Mouse (Mus musculus): ENCODE data around the gene Atp13a1. TPM values are rescaled to one million over a fixed set of nuclear protein-coding genes. Genes with fewer than 3 reads are reported as not detected.

Atp13a1 gene
- total and polyA plus RNA-seq, 2 experiments from 2014 or later: 39.6 to 74.4 TPM

DNA sequence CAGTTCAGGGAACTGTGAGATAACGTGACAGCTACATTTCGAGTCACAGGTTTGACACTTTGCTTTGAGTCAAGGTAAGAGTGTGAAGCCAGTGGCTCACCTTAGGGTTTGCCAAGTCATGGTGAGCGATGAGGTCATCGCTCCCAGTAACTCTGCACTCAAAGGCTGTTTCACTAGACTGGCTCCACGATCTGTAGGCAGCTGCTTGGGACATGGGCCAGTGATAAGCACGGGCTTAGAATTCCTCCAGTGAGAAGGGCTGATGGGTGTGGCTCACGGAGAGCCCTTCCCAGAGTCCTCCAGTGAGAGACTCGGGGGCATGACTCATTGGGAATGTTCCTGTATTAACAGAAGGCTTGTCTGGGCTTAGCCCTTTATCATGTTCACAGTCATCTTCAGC is 58.0 kb downstream of the Atp13a1 start:
- ATAC-seq (no peak), DNase-seq (no peak)
- Histone ChIP-seq H3K4me1 (ENCODE audit: insufficient read depth) (no peaks in the 10 kb centered on the region), H3K27me3 (ENCODE audit: insufficient read depth, low read length) (no peaks in the 10 kb centered on the region), H3K4me2 (ENCODE audit: low read depth) (no peak overlapping the region), H3K36me3 (ENCODE audit: insufficient read depth) (no peaks in the 10 kb centered on the region), H3K4me3 (ENCODE audit: low read depth, low read length) (no peak overlapping the region), H3K9me3 (ENCODE audit: low read length) (no peaks in the 10 kb centered on the region), H3K9ac (no peak overlapping the region), H3K27ac (ENCODE audit: low read depth, low read length) (no peak overlapping the region)
- WGBS: 94% methylated on average over 8 of the region's 8 CpGs
- TF ChIP-seq CTCF (IDR thresholded peaks at IDR 0.05; ENCODE audit: low read depth): no peak

DNA sequence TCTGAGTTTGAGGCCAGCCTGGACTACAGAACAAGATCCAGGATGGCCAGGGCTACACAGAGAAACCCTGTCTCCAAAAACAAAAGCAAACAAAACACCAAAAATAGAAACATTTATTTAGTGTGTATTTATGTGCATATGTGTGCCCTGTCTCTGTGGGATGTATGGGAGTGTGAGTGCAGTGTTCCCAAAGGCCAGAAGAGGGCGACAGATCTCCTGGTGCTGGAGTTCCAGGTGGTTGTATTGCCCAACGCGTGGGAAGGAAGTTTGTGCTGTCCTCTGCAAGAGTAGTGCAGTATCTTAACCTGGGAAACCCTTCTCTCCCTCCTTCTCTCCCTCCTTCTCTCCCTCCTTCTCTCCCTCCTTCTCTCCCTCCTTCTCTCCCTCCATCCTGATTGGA is 58.9 kb downstream of the Atp13a1 start:
- DNase-seq: no peak
- 53% methylated on average over 3 of the region's 3 CpGs for WGBS

DNA sequence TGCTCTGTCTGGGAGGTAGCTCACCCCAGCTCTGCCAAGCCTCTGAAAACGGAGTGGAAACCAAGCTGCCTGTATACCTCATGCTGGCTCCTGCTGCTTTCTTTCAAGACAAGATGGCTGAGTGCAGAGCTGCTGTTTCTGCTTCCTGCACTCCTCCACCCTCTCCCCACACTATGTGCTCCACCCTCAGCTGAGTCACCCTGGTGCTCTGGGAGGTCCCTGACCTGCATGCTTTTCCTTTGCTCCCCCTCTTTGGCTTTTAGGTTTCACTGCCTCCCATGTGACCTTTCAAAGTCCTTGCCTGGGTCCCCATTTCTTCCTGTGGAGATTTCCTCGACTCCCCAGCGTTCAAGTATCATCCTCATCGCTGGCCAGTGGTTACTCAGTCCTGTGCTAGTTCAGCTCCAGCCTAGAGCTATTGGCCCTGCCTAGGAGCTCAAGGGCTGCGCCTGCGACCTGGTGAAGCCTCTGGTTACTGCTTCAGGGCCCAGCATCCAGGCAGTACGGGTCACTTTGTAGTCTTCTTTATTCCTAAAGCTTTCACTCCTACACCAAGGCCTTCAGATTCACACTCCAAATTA is 60.1 kb downstream of the Atp13a1 start:
- no peaks in the 10 kb centered on the region for H3K27me3 ChIP-seq (ENCODE audit: insufficient read depth, low read length)
- no peak overlapping the region for H3K27ac ChIP-seq (ENCODE audit: low read depth, low read length)
- no peaks in the 10 kb centered on the region for H3K4me1 ChIP-seq (ENCODE audit: insufficient read depth)
- H3K9me3 ChIP-seq (ENCODE audit: low read length): no peaks in the 10 kb centered on the region
- no peaks in the 10 kb centered on the region for H3K36me3 ChIP-seq (ENCODE audit: insufficient read depth)
- H3K9ac ChIP-seq: no peak overlapping the region
- no peak overlapping the region for H3K4me3 ChIP-seq (ENCODE audit: low read depth, low read length)
- H3K4me2 ChIP-seq (ENCODE audit: low read depth): no peak overlapping the region
- no peak for ATAC-seq
- WGBS: 76% methylated on average over 7 of the region's 7 CpGs
- DNase-seq: no peak
- no peak for TF ChIP-seq CTCF (IDR thresholded peaks at IDR 0.05; ENCODE audit: low read depth)

More for the DNA sequence above, 58.9 kb downstream of the Atp13a1 start:
- Histone ChIP-seq H3K4me3 (ENCODE audit: low read depth, low read length) (no peak overlapping the region), H3K4me2 (ENCODE audit: low read depth) (no peak overlapping the region), H3K9ac (no peak overlapping the region), H3K27ac (ENCODE audit: low read depth, low read length) (no peak overlapping the region), H3K36me3 (ENCODE audit: insufficient read depth) (no peaks in the 10 kb centered on the region), H3K9me3 (ENCODE audit: low read length) (no peaks in the 10 kb centered on the region), H3K27me3 (ENCODE audit: insufficient read depth, low read length) (no peaks in the 10 kb centered on the region), H3K4me1 (ENCODE audit: insufficient read depth) (no peaks in the 10 kb centered on the region)
- ATAC-seq: no peak
- TF ChIP-seq CTCF (IDR thresholded peaks at IDR 0.05; ENCODE audit: low read depth): peak; percentile 24; the same call in 1 of the 2 replicates

DNA sequence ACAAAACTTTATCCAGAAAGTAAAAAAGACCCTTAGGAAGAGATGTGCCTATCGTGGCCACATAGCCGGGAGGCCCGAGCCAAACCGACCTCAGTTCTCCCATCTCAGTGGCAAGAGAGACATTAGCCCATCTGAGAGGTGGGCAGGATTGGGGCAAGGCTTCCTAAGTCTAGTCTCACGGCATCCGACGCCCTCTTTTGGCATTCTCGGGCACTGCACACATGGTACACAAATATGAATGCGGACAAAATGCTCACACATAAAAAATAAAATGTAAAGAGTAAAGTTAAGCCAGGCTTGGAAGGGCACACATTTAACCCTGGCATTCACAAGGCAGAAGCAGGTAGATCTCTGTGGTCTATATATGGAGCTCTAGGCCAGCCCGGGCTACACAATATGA is 62.9 kb downstream of the Atp13a1 start:
- no peak overlapping the region for H3K9ac ChIP-seq
- no peak for TF ChIP-seq CTCF (IDR thresholded peaks at IDR 0.05; ENCODE audit: low read depth)
- H3K4me3 ChIP-seq (ENCODE audit: low read depth, low read length): no peak overlapping the region
- H3K27ac ChIP-seq (ENCODE audit: low read depth, low read length): no peak overlapping the region
- no peaks in the 10 kb centered on the region for H3K9me3 ChIP-seq (ENCODE audit: low read length)
- ATAC-seq (no peak), DNase-seq (no peak)
- H3K27me3 ChIP-seq (ENCODE audit: insufficient read depth, low read length): no peaks in the 10 kb centered on the region
- H3K4me2 ChIP-seq (ENCODE audit: low read depth): no peak overlapping the region
- no peaks in the 10 kb centered on the region for H3K4me1 ChIP-seq (ENCODE audit: insufficient read depth)
- 93% methylated on average over 10 of the region's 10 CpGs for WGBS
- no peaks in the 10 kb centered on the region for H3K36me3 ChIP-seq (ENCODE audit: insufficient read depth)

Other genes with a start within 250 kb of the Atp13a1 start
- gene Zfp868, start 165.6 kb upstream of the Atp13a1 start, total RNA-seq (2014; rRNA removed): 26.9 and 38.0 TPM in 2 replicates
- gene Zfp868, start 165.6 kb upstream of the Atp13a1 start, polyA plus RNA-seq (2015; fragmentation: Nextera tagmentation; extraction: Ambion mirVana): 21.4 and 23.9 TPM in 2 replicates
- gene Zfp964, start 136.7 kb upstream of the Atp13a1 start, total RNA-seq (2014; rRNA removed): 4.9 and 5.1 TPM in 2 replicates
- gene Zfp964, start 136.7 kb upstream of the Atp13a1 start, polyA plus RNA-seq (2015; fragmentation: Nextera tagmentation; extraction: Ambion mirVana): 0.64 and 0.92 TPM in 2 replicates
- gene Zfp869, start 80.4 kb upstream of the Atp13a1 start, total RNA-seq (2014; rRNA removed): 24.5 and 34.1 TPM in 2 replicates
- gene Zfp869, start 80.4 kb upstream of the Atp13a1 start, polyA plus RNA-seq (2015; fragmentation: Nextera tagmentation; extraction: Ambion mirVana): 18.8 and 19.2 TPM in 2 replicates
- gene Zfp963, start 41.2 kb upstream of the Atp13a1 start, total RNA-seq (2014; rRNA removed): 5.0 TPM in 2 replicates
- 3.7 and 4.5 TPM in 2 replicates for gene Zfp963, start 41.2 kb upstream of the Atp13a1 start, polyA plus RNA-seq (2015; fragmentation: Nextera tagmentation; extraction: Ambion mirVana)
- 0.23 and 3.5 TPM in 2 replicates for gene Gm20422, start 16.3 kb upstream of the Atp13a1 start, total RNA-seq (2014; rRNA removed)
- 0.33 and 1.2 TPM in 2 replicates for gene Gm20422, start 16.3 kb upstream of the Atp13a1 start, polyA plus RNA-seq (2015; fragmentation: Nextera tagmentation; extraction: Ambion mirVana)
- 47.5 and 59.2 TPM in 2 replicates for gene Zfp866, start within 50 bp of the Atp13a1 start, total RNA-seq (2014; rRNA removed)
- gene Zfp866, start within 50 bp of the Atp13a1 start, polyA plus RNA-seq (2015; fragmentation: Nextera tagmentation; extraction: Ambion mirVana): 10.7 and 16.6 TPM in 2 replicates
- 47.4 and 47.6 TPM in 2 replicates for gene Gmip, start 17.5 kb downstream of the Atp13a1 start, total RNA-seq (2014; rRNA removed)
- gene Gmip, start 17.5 kb downstream of the Atp13a1 start, polyA plus RNA-seq (2015; fragmentation: Nextera tagmentation; extraction: Ambion mirVana): 33.2 and 35.0 TPM in 2 replicates
- gene Lpar2, start 31.3 kb downstream of the Atp13a1 start, total RNA-seq (2014; rRNA removed): 5.6 and 6.1 TPM in 2 replicates
- 0.38 and 0.45 TPM in 2 replicates for gene Lpar2, start 31.3 kb downstream of the Atp13a1 start, polyA plus RNA-seq (2015; fragmentation: Nextera tagmentation; extraction: Ambion mirVana)
- gene Pbx4, start 41.3 kb downstream of the Atp13a1 start, total RNA-seq (2014; rRNA removed): 23.3 and 38.8 TPM in 2 replicates
- 90.8 and 92.8 TPM in 2 replicates for gene Pbx4, start 41.3 kb downstream of the Atp13a1 start, polyA plus RNA-seq (2015; fragmentation: Nextera tagmentation; extraction: Ambion mirVana)
- gene Cilp2, start 96.5 kb downstream of the Atp13a1 start, total RNA-seq (2014; rRNA removed): 13.5 and 13.8 TPM in 2 replicates
- gene Cilp2, start 96.5 kb downstream of the Atp13a1 start, polyA plus RNA-seq (2015; fragmentation: Nextera tagmentation; extraction: Ambion mirVana): 9.5 and 10.1 TPM in 2 replicates
- gene Tssk6, start 111.0 kb downstream of the Atp13a1 start, total RNA-seq (2014; rRNA removed): 0.95 TPM in 1 of 2 replicates, not detected in the other
- 2.9 and 4.1 TPM in 2 replicates for gene Tssk6, start 111.0 kb downstream of the Atp13a1 start, polyA plus RNA-seq (2015; fragmentation: Nextera tagmentation; extraction: Ambion mirVana)
- gene Ndufa13, start 111.4 kb downstream of the Atp13a1 start, total RNA-seq (2014; rRNA removed): 90.7 and 130 TPM in 2 replicates
- gene Ndufa13, start 111.4 kb downstream of the Atp13a1 start, polyA plus RNA-seq (2015; fragmentation: Nextera tagmentation; extraction: Ambion mirVana): 209 and 263 TPM in 2 replicates
- gene Yjefn3, start 111.5 kb downstream of the Atp13a1 start, total RNA-seq (2014; rRNA removed): 8.9 and 15.0 TPM in 2 replicates
- 15.3 and 16.5 TPM in 2 replicates for gene Yjefn3, start 111.5 kb downstream of the Atp13a1 start, polyA plus RNA-seq (2015; fragmentation: Nextera tagmentation; extraction: Ambion mirVana)
- 22.9 and 27.8 TPM in 2 replicates for gene Gatad2a, start 205.2 kb downstream of the Atp13a1 start, total RNA-seq (2014; rRNA removed)
- gene Gatad2a, start 205.2 kb downstream of the Atp13a1 start, polyA plus RNA-seq (2015; fragmentation: Nextera tagmentation; extraction: Ambion mirVana): 21.7 and 24.9 TPM in 2 replicates